Mouse (Mus musculus) layer of hippocampus, postnatal 25 days (tissue): ENCODE measurements around the gene H2-M5. TPM values are rescaled to one million over a fixed set of nuclear protein-coding genes. Genes with fewer than 3 reads are reported as not detected.

Experiments
- DNase-seq, 2 experiments: peaks; one replicate each; pipeline ENCODE4 v3.0.0; 2022; ENCODE audit warnings: mixed read lengths in 2 of 2, low spot score in 1 of 2; ENCODE audit errors: extremely low spot score in 1 of 2
- total RNA-seq, 2 experiments: library from RNA; stranded (reverse); gene quantifications; 2 replicates each; pipeline ENCODE4 v1.2.3; 2021

H2-M5 gene
- total RNA-seq, 2 experiments from 2014 or later, result 1.2 TPM

DNA sequence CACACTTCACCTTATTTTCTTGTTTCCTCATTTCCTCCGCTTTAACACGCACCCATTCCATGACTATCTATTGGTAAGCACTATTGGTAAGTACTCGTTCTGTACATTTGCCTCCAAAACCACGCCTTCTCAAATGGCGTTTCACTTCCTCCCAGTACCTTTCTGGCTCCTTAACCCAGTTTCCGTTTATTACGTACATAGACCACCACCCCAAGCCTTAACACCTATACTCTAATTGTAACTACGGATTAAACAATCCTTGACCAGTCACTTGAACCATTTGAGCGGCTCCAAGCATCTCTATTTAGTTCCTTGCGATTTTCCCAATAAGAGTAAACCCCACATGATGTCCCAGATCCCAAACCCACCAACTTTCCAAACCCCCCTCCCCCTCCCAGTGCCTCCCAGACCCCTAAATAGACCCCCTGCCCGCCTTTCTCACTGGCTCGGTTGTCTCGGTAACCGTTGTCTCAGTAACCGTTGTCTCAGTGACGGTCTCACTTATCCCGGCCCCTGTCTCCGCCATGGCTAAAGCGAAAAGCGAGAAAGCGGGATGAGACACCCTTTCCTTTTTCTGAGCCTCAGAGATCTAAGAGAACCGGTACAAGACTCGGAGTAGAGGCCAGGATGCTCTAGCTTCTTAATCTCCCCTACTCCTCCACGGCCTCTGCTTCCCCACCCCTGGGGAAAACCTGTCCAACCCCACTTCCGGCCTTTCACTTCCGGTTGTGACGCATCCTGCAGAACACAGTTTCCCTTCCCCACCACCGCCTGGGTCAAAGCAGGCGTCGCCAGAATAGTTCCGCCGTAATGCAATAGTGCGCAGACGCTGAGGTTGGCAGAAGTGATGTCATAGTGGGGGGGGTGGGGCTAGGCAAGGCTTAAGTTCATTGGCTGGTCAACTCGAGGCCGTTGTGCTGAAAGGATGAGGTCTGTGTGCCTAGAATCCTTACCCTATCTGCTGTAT, 38.1 kb downstream of the H2-M5 start, which contains the start of gene Ppp1r11:
Gene Ppp1r11, minus strand, starts transcription at position 761 of the 967 bp plus-strand sequence.
- DNase-seq, result peak; percentile 84 to 89

DNA sequence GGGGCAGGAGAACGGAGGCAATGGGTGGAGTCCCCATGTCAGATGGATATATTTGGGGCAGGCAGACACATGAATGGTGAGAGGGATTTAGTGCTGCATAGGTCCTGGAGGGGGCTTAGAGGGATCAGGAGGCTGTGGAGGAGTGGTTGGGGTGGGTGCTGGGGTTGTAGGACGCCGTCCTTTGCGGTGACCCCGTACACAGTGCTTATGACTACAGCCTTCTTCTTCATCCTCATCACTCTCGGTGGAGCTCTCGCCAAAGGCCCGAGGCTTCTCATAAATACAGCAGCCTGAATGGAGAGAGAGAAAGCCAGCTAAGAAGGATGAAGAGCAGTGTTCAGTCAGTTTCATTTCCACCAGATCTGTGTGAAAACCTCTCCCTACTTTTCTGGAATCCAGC, 40.1 kb downstream of the H2-M5 start:
- DNase-seq, result no peak

DNA sequence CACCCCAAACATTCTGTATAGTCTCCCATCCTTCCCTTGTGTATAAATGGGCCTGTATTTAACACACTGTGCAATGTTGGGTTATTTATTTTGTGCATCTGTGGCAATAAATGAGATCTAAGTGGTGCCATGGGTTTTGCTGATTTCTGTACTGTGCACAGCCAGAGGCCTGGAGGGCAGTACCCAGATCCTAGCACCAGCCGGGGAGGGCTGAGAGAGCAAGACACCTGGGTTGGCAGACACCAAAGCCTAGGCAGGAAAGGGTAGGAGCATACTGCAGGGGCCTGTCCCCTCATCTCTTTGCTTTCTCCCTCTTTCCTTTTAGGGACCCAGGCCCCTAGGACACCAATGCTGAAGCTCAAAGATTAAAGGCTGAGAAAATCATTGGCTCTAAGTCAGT, 41.1 kb downstream of the H2-M5 start:
- DNase-seq, result no peak

DNA sequence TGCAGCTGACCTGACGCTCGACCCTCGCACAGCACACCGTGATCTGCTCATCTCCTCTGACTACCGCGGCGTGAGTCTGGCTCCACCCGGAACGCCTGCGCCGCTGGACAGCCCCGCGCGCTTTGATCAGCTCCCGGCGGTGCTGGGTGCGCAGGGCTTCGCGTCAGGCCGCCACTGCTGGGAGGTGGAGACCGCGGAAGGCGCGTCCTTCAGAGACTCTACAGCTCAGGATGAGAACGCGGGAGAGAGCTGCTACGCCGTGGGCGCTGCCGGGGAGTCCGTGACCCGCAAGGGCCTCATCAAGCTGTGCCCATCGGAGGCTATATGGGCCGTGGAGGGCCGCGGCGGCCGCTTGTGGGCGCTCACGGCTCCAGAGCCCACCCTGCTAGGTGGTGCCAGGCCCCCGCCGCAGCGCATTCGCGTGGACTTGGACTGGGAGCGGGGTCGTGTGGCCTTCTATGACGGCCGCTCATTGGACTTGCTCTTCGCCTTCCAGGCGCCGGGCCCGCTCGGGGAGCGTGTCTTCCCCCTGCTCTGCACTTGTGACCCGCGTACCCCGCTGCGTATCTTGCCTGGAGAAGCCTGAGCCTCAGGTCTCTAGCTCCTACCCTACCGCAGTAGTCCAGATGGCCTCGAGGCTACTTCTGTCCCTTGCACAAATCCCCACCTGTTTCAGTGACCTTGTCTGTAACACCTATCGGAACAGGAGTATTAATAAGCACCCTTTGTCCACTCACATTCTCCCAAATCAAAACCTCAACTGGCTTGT, 42.1 kb downstream of the H2-M5 start:
- DNase-seq, result peak; percentile 52 to 63

DNA sequence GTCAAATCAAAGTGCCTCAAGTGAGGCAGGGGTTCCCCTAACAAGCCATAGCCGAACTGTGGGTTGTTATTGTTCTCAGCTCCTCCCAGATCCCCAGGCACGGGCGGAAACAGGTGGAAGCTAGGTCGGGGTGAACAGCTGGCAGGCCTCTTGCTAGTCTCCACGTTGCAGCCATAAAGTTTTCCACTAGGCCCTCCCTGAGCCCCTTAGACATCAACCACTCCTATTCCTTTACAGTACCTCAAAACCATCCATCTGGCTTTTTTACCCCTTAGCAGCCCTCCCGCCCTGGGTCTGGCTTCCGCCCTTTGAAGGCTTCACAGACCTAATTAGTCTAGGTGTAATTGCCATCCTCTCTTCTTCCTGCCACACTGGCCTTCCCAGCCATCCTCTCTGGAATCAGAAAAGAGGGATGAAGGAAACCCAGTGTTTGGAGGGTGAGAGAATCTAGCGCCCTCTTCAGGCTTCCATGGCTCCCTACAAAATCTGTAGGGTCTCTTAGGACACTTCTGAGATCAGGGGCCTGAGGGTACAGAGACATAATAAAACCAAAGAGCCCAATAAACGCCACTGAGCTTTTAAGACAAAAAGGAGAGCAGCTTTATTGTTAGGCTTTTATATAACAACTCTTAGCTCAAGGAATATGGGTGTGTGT, 45.1 kb downstream of the H2-M5 start:
- DNase-seq, result no peak

DNA sequence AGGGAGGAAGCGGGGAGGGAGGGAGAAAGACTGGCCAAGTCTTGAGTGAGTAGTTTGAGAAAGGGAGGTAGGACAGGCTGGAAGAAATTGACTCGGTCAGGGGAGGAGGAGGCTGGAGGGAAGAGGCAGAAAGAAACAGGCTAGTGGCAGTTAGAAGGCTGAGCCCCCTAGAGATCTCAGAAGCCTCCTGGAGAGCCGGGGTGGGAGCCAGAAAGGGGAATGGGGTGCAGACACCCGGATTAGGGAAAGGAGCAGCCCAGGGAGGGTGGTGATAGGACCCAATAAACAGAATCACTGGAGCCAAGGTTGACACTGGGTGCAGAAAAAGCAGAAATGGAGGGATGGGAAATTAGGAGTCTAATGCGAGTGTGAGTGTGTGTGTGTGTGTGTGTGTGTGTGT, 45.6 kb downstream of the H2-M5 start:
- no peak for DNase-seq

DNA sequence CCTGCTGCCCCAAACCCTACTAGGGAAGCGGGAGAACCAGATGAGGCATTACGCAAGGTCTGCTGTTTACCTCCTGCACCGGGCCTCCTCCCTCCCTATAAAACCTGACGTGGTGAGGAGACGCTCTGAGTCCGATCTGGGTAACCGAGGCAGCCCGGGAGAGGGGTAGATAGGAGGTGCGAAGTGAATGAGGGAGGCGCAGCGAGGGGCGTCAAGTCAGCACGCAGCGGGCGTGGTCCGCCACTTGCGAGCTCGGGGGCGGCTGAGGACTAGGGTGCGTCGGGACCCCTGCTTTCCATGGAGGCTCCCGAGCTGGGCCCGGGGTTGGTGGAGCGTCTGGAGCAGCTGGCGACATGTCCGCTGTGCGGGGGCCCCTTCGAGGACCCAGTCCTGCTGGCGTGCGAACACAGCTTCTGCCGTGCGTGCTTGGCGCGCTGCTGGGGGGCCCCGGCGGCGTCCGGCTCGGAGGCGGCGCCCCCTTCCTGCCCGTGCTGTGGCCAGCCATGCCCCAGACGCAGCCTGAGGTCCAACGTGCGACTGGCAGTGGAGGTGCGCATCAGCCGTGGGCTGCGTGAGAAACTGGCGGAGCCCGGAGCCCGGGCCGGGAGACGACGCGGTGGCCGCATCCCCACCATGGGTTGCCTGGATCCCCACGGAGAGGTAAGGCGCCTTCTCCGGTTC, 46.4 kb downstream of the H2-M5 start, which contains the start of gene Rnf39:
Gene Rnf39, plus strand, starts transcription at position 128 of the 681 bp plus-strand sequence.
- peak in 1 of 2 experiments; percentile 21 for DNase-seq

DNA sequence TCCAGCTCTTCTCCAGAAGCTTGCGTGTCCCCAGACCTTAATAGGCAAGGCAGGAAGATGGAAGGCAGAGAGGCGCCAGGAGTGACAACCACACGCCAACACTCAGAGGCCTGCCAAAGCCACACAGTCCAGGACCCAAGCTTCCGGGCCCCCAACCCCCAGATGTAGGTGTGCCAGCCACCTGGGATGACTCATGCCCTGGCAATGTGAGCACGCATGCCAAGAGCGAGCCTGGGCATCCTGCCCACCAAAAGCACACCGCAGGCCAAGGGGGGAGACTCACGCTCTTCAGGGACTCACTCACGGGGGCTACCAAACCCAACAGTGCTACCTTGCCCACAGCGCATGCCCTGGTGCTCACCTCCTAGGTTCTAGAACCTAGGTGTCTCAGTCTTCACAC, 46.9 kb downstream of the H2-M5 start:
- peak in 1 of 2 experiments; percentile 25 for DNase-seq

DNA sequence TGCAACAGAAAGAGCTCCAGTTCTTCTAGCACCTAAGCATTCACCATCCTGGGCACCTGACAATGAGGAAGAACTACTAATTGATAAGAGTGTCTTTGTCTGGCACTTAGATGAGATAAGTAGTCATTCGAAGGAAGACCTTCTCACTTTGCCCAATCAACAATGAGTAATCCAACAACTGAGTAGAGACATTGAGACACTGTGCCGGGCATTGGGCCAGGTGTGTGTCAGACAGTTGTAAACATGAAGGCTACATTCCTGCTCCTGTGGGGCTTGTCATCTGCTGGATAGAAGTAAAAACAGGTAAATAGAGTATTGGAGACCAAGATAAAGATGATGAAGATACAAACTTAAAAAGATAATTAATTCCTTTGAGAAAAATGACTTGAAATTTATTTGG, 51.3 kb downstream of the H2-M5 start:
- DNase-seq, result no peak

Other genes starting within 250 kb of the H2-M5 start
- not detected for gene H2-M10.5, start 216.6 kb downstream of the H2-M5 start, total RNA-seq
- gene H2-M10.6, start 177.4 kb downstream of the H2-M5 start, total RNA-seq, result not detected
- 10 to 100 TPM; 21.0 to 21.5 TPM for gene Trim26, start 152.4 kb downstream of the H2-M5 start, total RNA-seq
- not detected for gene Trim15, start 122.3 kb downstream of the H2-M5 start, total RNA-seq
- gene Trim10, start 120.0 kb downstream of the H2-M5 start, total RNA-seq, result under 1 TPM in 1 of 2 experiments, not detected in 1; 0.12 TPM
- gene Trim40, start 99.4 kb downstream of the H2-M5 start, total RNA-seq, result not detected
- gene Trim31, start 91.4 kb downstream of the H2-M5 start, total RNA-seq, result under 1 TPM in 1 of 2 experiments, not detected in 1; 0.15 TPM
- gene Rnf39, start 46.6 kb downstream of the H2-M5 start, total RNA-seq, result 1 to 10 TPM; 3.2 to 6.4 TPM
- gene Ppp1r11, start 37.8 kb downstream of the H2-M5 start, total RNA-seq, result 100 to 1,000 TPM; 122 to 145 TPM
- 10 to 100 TPM; 36.1 to 39.9 TPM for gene Znrd1, start 31.0 kb downstream of the H2-M5 start, total RNA-seq
- gene Znrd1as, start 30.9 kb downstream of the H2-M5 start, total RNA-seq, result 1 to 10 TPM; 5.6 to 7.1 TPM
- gene 2410137M14Rik, start 8.3 kb downstream of the H2-M5 start, total RNA-seq, result under 1 TPM in 1 of 2 experiments, not detected in 1; 0.32 TPM
- 10 to 100 TPM; 14.5 to 21.7 TPM for gene Zfp57, start 11.6 kb upstream of the H2-M5 start, total RNA-seq
- 100 to 1,000 TPM in 1 of 2 experiments, 10 to 100 TPM in 1; 96.8 to 121 TPM for gene Mog, start 33.9 kb upstream of the H2-M5 start, total RNA-seq
- gene Gabbr1, start 56.4 kb upstream of the H2-M5 start, total RNA-seq, result 100 to 1,000 TPM; 706 to 708 TPM
- under 1 TPM in 1 of 2 experiments, not detected in 1; 0.14 TPM for gene Olfr90, start 99.0 kb upstream of the H2-M5 start, total RNA-seq
- gene Olfr91, start 108.7 kb upstream of the H2-M5 start, total RNA-seq, result not detected
- not detected for gene Olfr92, start 130.6 kb upstream of the H2-M5 start, total RNA-seq
- not detected for gene Olfr93, start 172.0 kb upstream of the H2-M5 start, total RNA-seq
- gene Ubd, start 204.4 kb upstream of the H2-M5 start, total RNA-seq, result not detected
- not detected for gene Olfr94, start 211.5 kb upstream of the H2-M5 start, total RNA-seq
- not detected for gene Olfr95, start 223.6 kb upstream of the H2-M5 start, total RNA-seq
- not detected for gene Olfr96, start 230.6 kb upstream of the H2-M5 start, total RNA-seq
- not detected for gene Olfr97, start 247.8 kb upstream of the H2-M5 start, total RNA-seq